Mouse (Mus musculus) kidney, postnatal 10 days (tissue): ENCODE results near the gene Taar8a.
A peak's percentile ranks its signal among the peaks of the same experiment; 100 is the strongest.
"Not testable (repeated sequence)": the region's sequence is repeated elsewhere in the genome, so short reads cannot be mapped to it uniquely, and the experiment has no call there.

Experiments
- DNase-seq: peaks from one replicate; pipeline ENCODE4 v3.0.0; 2021; ENCODE audit warnings: mixed read lengths

Taar8a gene

GRCm38 (mm10) chr10:24076200-24076599, at the start of gene Taar8a:
Gene Taar8a, plus strand, starts transcription at chr10:24076500.
- not testable (repeated sequence) for DNase-seq

DNA sequence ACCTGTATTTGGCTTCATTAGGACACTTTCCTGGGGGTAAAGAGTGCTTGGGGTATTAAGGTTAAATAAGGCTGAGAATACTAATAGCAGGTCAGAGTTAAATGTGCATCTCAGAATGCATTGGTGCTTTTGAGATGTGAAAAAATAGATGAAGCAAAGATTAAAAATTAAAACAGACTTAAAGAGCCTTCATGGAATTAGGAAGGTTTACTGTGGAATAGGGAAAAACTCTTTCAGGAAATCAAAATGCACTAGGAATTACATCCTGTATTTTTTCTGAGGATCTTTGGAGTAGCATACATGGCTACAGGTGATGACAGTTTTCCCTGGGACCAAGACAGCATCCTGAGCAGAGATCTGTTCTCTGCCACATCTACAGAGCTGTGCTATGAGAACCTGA, 49.4 kb upstream of the Taar8a start, which contains the start of gene Taar7d:
Gene Taar7d, plus strand, starts transcription at position 301 of the 400 bp plus-strand sequence.
- DNase-seq = no peak

DNA sequence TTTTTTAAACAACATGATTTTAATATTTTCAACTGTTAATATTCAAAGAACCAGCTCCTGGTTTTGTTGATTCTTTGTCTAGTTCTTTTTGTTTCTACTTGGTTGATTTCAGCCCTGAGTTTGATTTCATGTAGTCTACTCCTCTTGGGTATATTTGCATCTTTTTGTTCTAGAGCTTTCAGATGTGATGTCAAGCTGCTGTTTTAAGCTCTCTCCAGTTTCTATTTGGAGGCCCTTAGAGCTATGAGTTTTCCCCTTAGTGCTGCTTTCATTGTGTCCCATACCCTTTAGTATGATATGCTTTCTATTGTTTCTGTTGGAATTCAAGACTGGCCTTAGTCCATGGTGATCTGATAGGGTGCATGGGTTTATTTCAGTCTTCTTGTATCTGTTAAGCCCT, 45.0 kb upstream of the Taar8a start:
- no peak for DNase-seq

GRCm38 (mm10) chr10:24037314-24037713, 39.0 kb upstream of the Taar8a start, which contains the start of gene Taar7e:
Gene Taar7e, plus strand, starts transcription at chr10:24037614.
- DNase-seq = no peak

DNA sequence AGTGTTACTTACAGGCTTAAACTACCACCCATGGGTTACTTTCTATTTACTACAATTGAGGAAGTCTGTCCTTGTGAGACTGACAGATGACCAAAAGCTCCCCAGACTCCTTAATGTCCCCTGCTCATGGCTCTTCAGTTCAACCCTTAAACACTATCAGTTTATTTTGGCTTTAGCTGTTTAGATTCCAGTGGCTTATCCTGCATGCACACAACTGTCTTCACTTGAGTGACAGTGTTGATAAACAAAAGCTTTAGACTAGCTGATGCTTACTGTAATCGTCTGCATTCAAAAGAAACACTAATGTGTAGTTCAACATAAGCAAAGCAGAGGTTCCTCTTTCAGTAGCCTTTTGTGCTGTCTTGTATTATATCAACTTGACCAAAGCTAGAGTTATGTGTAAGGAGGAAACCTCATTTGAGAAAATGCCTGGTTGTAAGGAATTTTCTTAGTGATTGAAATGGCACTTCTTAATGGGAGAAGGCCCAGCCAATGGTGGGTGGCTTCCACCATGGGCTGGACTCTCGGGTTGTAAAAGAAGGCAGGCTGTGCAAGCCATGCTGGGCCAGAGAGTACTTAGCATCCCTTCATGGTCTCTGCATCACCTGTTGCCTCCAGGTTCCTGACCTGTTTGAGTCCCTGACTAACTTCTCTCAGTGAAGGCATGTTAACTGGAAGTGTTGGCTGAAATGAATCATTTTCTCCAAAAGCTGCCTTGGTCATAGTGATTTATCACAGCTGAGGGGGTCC, 36.0 kb upstream of the Taar8a start:
- no peak for DNase-seq

- no peak for DNase-seq
These were observed 27.1 kb upstream of the Taar8a start, which contains the start of gene Taar7f for GRCm38 (mm10) chr10:24049210-24049609. Gene Taar7f, plus strand, starts transcription at chr10:24049510.

GRCm38 (mm10) chr10:24052039-24052438, 24.3 kb upstream of the Taar8a start:
- DNase-seq = no peak

DNA sequence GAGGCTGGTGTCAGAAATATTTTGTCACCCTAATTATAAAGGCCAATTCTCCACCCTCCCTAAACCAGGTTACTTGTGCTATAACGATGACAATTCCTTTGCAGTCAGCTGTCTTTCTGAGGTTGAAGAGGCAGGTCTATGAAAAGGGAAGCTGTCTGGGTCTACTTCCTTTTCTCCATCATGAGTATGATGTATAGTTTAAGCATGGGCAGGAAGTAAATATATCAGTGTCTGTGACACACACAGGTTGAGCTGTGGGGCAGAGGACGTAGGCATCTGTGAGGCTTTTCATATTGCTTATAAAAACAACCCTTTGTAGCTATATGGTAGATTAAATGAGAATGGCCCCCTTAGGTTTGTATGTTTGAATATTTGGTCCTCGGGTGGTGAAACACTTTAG, 17.3 kb upstream of the Taar8a start:
- no peak for DNase-seq

- not testable (repeated sequence) for DNase-seq
These were observed 1.5 kb upstream of the Taar8a start for GRCm38 (mm10) chr10:24074751-24075150.

GRCm38 (mm10) chr10:24080166-24080565, 3.9 kb downstream of the Taar8a start:
- DNase-seq = peak; percentile 62

DNA sequence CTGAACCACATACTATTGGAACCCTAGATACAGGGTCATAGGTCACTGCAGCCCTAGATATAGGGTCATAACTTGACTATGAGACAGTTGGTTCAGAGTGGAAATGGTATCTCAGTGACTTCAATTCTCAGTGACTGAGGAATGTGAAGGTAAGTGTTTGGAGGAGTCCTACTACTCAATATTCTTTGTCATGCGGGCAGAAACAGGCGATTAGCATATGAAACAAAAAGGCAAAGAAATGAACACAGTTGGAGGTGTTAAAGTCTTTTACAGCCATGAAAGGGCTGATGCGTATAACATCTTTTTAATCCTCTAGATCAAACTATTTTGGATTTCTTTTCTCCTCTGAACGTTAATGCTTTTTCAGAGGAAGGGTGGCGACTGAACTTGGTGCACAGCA, 9.6 kb downstream of the Taar8a start:
- DNase-seq = no peak

DNA sequence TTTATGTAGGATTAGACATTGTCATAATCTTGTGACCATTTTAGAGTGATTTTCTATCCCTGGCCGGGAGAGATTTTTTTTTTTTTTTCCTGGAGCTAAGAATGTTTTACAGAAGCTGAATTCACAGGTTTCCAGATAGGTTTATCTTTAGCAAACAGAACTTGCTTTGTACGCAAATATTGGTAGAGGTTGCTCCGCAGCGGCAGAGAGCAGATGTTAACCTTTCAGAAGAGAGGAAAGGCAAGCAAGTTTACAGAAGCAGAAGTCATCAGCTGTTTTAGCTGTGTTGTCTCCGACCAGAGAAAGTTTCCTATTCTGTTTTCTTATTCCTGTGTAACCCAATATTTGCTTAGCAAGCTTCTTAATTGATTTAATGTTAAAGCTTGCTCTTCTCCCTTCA, 10.3 kb downstream of the Taar8a start:
- DNase-seq = no peak

- no peak for DNase-seq
These were observed 10.9 kb downstream of the Taar8a start for GRCm38 (mm10) chr10:24087168-24087567.

GRCm38 (mm10) chr10:24092194-24092593, 15.9 kb downstream of the Taar8a start, which contains the start of gene Taar8b:
Gene Taar8b, minus strand, starts transcription at chr10:24092294.
- no peak for DNase-seq

DNA sequence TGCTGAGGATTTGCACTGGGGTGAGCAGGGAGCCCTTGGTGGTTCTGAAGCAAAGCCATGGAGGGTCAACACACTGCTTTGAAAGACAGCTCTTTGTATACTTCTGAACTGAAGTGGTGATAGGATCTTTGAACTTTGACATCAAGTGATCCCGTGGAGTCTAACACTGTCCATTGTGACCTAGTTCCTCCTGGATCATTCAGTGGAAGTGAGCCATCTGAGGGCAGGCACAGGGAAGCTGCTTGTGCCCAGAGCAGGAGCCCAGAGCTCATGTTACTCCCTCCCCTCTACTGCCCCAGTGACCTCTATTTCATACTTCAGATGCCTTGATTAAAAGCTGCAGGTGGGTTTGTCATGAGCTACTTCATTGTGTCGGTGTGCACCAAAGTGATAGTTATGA, 20.7 kb downstream of the Taar8a start:
- not testable (repeated sequence) for DNase-seq

GRCm38 (mm10) chr10:24101812-24102211, 25.5 kb downstream of the Taar8a start, which contains the start of gene Taar8c:
Gene Taar8c, minus strand, starts transcription at chr10:24101912.
- DNase-seq = not testable (repeated sequence)

GRCm38 (mm10) chr10:24103299-24103698, 27.0 kb downstream of the Taar8a start:
- not testable (repeated sequence) for DNase-seq

DNA sequence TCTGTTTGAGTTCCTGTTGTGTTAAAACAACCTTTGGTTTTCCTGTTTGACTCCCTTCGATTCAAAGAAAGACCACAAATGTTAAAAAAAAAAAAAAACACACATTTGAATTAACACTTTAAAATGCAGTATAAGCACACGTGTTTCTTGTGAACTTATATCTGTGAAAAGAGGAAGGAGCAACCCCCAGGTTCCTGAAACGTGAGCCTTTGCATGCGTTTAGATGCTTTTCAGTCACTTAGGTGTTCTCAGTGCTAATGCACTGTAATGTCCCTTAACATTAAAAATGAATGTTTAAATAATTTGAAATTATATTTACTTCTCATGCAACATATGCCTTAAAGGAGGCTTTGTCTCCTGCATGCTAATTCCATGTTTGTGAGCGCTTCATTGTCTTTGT, 31.4 kb downstream of the Taar8a start:
- DNase-seq = no peak

DNA sequence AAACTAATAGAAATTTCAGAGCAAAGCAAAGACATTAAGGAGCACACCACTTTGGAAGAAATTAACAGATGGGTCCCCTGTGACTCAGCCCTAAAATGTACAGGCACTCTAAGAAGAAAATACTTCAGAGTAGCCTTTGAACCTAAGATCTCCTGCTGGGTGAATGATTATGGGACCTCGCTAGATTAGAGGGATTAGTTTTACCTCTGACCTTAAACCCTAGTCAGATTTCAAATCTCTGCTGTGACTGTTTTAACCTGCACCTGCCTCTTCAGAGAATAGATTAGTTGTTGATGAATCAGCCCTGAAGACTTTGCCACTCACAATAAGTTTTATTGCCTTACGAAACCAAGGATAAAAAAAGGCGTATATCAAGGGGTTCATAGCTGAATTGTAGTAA, 31.9 kb downstream of the Taar8a start:
- DNase-seq = no peak

DNA sequence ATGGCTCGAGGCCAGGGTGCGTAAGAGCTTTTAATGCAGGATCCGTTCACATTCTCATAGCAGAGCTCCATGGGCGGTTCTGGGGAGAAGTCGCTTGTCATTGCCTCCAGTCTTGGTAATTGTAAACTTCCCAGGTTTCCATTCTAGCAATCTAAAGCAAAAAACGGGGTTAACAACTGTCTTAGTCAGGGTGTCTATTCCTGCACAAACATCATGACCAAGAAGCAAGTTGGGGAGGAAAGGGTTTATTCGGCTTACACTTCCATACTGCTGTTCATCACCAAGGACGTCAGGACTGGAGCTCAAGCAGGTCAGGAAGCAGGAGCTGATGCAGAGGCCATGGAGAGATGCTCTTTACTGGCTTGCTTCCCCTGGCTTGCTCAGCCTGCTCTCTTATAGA, 33.1 kb downstream of the Taar8a start, which contains the start of gene Taar9:
Gene Taar9, minus strand, starts transcription at position 101 of the 400 bp plus-strand sequence.
- not testable (repeated sequence) for DNase-seq

- DNase-seq = peak; percentile 75
These were observed 34.9 kb downstream of the Taar8a start for GRCm38 (mm10) chr10:24111116-24111778.
